Mouse (Mus musculus): Measurements from ENCODE around the gene Osgin1. TPM values are rescaled to one million over a fixed set of nuclear protein-coding genes. Genes with fewer than 3 reads are reported as not detected.

Gene Osgin1
- polyA plus RNA-seq, 1 experiment from 2014 or later, result 0.30 TPM

DNA sequence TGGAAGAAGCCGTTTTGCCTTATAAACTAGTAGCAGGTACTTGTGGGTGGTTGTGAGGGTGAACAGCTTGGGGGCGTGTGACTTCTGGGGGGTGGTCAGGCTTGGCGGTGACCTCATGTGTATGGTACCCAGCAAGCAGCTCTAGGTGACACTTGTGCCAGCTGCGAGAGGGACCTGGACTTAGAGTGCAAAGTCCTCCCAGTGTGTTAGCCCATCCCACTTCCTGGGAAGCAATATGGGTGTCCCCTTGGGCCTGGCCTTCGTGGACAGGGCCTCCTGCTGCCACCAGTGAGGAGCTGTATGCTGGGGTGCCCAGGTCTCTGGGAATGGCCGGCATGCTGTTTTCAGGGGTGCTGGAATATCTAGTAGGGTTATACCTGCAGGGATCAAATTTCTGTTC lies 5.0 kb downstream of the Osgin1 start:
- H3K4me1 ChIP-seq (replicated peaks), result peaks cover 45% of the 10 kb centered on the region
- peaks cover 39% of the 10 kb centered on the region for H3K27me3 ChIP-seq (ENCODE audit: insufficient read depth, poor library complexity, severe bottlenecking)
- WGBS, result 80% methylated on average over 6 of the region's 6 CpGs
- no peaks in the 10 kb centered on the region for H3K9me3 ChIP-seq
- no peak overlapping the region for H3K27ac ChIP-seq
- no peak for DNase-seq (ENCODE audit: low spot score)
- no peaks in the 10 kb centered on the region for H3K36me3 ChIP-seq
- H3K4me3 ChIP-seq, result no peak overlapping the region

DNA sequence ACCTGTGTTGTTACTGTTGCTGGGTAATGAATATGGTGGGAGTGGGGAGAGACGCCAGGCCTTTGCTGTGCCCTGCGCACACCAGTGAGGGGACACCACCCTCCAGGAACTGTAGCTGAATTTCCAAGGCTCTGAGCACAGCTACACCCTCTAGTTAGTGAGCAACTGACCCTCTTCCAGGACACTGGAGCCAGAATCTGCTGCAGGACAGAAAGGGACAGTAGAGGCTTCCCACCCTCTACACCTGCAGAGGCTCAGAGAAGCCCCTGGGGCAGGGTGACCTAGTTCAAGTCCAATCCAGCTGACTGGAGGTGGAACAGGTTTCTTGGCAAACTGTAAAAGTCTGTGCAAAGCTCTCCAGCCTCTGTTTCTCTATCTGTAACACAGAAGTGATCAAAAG lies 5.5 kb downstream of the Osgin1 start:
- Histone ChIP-seq H3K27me3 (ENCODE audit: insufficient read depth, poor library complexity, severe bottlenecking) (peaks cover 42% of the 10 kb centered on the region), H3K36me3 (no peaks in the 10 kb centered on the region), H3K4me1 (replicated peaks) (peaks cover 45% of the 10 kb centered on the region), H3K9me3 (no peaks in the 10 kb centered on the region), H3K4me3 (no peak overlapping the region), H3K27ac (0 out of 2 replicates have a peak overlapping the region, but pooled peaks have one; percentile 13)
- no peak for DNase-seq (ENCODE audit: low spot score)
- 94% methylated on average over 2 of the region's 2 CpGs for WGBS

DNA sequence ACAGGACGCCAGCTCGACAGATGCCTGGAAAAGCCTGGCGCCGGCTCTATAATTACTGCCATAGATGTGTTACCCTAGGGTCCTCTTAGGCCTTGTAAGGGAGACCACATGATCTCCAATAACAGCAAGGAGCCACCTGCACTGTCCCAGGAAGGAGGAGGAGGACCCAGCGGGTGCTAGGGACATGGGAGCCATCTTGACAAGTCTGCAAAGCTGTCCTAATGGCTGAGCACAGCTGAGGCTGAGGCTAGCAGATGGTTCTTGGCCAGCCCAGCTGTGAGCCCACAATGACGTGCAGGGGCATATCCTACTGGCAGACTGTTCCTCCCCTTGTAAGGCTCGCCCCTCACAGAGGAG lies 5.9 kb downstream of the Osgin1 start:
- Histone ChIP-seq H3K4me1 (replicated peaks) (peaks cover 45% of the 10 kb centered on the region), H3K9me3 (no peaks in the 10 kb centered on the region), H3K27ac (peak overlapping the region; percentile 13; the same call in 1 of the 2 replicates), H3K36me3 (no peaks in the 10 kb centered on the region), H3K27me3 (ENCODE audit: insufficient read depth, poor library complexity, severe bottlenecking) (peaks cover 45% of the 10 kb centered on the region), H3K4me3 (no peak overlapping the region)
- DNase-seq (ENCODE audit: low spot score), result no peak
- WGBS, result 64% methylated on average over 7 of the region's 7 CpGs

DNA sequence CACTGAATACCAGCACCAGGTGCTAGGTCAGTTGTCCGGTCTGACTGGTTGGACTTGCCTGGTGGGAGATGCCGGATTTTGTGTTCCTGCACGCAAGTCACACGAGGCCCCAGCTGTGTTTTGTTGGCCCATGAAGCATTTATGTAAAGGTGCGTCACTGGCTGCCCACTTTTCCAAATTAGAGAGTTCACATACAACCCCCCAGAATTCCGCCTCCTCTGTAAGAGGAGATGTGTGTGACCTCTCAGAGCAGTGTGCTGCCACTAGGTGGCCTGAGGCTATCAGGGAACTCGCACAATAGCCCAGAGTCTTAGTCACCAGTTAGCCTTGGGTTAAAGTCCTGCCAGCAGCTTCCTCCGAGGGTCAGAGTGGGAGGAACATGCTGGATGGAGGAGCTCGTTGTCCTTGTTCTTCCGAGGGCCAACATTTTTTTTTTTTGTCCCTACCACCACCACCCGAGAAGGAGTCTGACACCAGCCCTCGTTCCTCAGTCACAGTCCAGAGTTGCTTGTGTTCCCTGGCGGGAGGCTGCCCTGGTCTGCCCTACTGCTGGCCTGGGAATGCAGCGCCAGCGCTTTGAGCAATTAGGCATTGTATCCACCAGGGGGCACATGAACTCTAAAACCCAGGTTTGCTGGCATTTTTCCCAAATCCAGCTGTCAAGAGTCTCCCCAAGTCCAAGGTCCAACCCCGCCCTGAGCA lies 6.5 kb downstream of the Osgin1 start:
- Histone ChIP-seq H3K27me3 (ENCODE audit: insufficient read depth, poor library complexity, severe bottlenecking) (peaks cover 51% of the 10 kb centered on the region), H3K36me3 (no peaks in the 10 kb centered on the region), H3K4me1 (replicated peaks) (peaks cover 45% of the 10 kb centered on the region), H3K4me3 (peak overlapping the region; percentile 37), H3K9me3 (no peaks in the 10 kb centered on the region), H3K27ac (peak overlapping the region; percentile 57; the same call in 1 of the 2 replicates)
- DNase-seq (ENCODE audit: low spot score), result peak; percentile 85
- 14% methylated on average over 16 of the region's 16 CpGs for WGBS

DNA sequence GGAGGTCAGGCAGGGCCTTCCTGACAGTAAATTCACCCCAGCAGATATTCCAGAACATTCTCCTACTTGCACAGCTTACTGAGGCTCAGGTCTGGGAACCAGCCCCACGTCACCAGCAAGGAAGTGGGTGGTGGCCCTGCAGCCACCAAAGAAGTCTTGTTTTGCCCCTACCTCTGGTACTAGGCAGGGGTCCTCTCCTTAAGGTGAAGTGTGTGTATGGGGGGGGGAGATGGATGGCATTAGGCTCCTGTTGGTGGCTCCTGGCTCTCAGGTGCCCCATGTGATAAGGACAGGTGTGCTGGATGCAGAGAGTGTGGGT lies 7.0 kb downstream of the Osgin1 start:
- no peaks in the 10 kb centered on the region for H3K36me3 ChIP-seq
- H3K4me1 ChIP-seq (replicated peaks), result peaks cover 45% of the 10 kb centered on the region
- no peak for DNase-seq (ENCODE audit: low spot score)
- WGBS, result 73% methylated on average over 1 of the region's 1 CpGs
- H3K27me3 ChIP-seq (ENCODE audit: insufficient read depth, poor library complexity, severe bottlenecking), result peaks cover 56% of the 10 kb centered on the region
- H3K9me3 ChIP-seq, result no peaks in the 10 kb centered on the region
- peak overlapping the region; percentile 57; the same call in 1 of the 2 replicates for H3K27ac ChIP-seq
- peak overlapping the region; percentile 37; the same call in 1 of the 2 replicates for H3K4me3 ChIP-seq

DNA sequence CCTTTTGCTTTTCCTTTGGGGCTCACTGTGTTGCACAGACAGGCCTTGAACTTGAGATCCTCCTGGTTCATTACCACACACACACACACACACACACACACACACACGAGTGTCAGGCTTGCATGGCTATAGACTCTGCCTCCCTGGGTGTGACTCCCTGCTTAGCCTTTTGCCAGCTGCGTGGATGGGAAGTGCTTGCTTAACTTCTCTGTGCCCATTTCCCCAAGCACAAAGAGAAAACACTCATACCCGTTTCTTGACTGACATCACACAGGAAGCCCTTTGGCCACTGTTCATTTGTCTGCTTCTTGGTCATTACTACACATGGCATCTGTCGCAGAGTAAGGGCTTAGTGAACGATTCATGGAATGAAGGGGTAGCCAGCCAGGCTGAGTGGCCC lies 8.1 kb downstream of the Osgin1 start:
- Histone ChIP-seq H3K36me3 (no peaks in the 10 kb centered on the region), H3K4me1 (replicated peaks) (peaks cover 43% of the 10 kb centered on the region), H3K27ac (no peak overlapping the region), H3K9me3 (no peaks in the 10 kb centered on the region), H3K4me3 (no peak overlapping the region), H3K27me3 (ENCODE audit: insufficient read depth, poor library complexity, severe bottlenecking) (peaks cover 58% of the 10 kb centered on the region)
- WGBS, result 75% methylated on average over 5 of the region's 5 CpGs
- DNase-seq (ENCODE audit: low spot score), result no peak

DNA sequence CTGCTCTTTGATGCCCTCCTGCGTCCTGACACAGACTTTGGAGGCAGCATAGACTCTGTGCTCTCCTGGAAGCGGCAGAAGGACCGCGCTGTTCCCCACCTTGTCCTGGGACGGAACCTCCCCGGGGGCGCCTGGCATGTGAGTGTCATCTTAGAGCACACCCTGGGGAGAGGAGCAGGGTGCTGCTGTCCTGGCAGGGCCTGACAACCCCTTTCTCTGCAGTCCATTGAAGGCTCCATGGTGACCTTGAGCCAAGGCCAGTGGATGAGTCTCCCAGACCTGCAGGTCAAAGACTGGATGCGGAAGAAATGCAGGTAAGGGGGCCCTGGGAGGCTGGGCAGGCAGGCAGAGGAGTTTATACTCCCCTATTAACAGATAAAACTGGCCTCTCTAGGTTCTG lies 9.0 kb downstream of the Osgin1 start:
- H3K9me3 ChIP-seq, result no peaks in the 10 kb centered on the region
- DNase-seq (ENCODE audit: low spot score), result no peak
- 92% methylated on average over 8 of the region's 8 CpGs for WGBS
- H3K27me3 ChIP-seq (ENCODE audit: insufficient read depth, poor library complexity, severe bottlenecking), result peaks cover 62% of the 10 kb centered on the region
- no peak overlapping the region for H3K27ac ChIP-seq
- H3K4me1 ChIP-seq (replicated peaks), result peaks cover 47% of the 10 kb centered on the region
- H3K36me3 ChIP-seq, result no peaks in the 10 kb centered on the region
- no peak overlapping the region for H3K4me3 ChIP-seq

DNA sequence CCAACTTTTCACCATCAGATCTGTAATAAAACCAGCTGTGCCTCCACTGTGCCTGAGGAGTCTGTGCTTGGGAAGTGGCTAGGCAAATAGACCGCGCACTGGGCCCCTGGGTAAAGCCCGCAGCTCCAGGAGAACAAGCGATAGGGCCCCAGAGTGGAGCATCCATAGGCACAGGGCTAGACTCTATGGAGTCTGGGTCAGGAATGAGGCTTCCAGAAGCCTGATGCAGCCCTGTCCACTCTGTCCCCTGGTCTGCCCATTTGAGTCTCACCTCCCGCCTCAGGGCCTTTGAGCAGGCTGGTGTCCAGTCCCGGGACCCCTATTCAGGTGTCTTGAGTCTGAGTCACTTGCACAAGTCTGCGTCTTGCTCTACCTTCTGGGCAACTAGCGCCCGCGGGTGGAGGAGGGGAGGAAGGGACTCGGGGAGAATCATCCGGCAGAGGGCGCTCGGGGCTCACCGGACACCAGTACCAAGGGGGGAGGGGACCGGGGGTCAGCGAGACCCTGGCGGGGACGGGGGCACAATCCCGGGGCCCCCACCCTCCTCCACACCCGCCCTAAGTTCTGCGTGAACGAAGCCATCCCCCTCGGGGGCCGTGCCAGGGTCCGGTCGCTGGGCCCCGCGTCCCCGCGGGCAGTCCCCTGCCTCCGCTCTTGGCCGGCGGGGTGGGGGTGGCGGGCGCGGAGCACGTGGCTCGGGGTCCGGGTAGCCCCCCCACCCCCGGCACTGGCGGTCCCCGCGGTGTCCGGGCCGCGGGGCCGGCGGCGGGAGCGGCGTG lies 12.5 kb downstream of the Osgin1 start, which contains the start of gene Necab2:
Gene Necab2, plus strand, starts transcription at position 509 of the 779 bp plus-strand sequence.
- DNase-seq (ENCODE audit: low spot score), result peak; percentile 90
- peak within 1 kb of the TSS; percentile 75 for H3K4me3 ChIP-seq
- peak within 1 kb of the TSS; percentile 92 for H3K27ac ChIP-seq
- H3K36me3 ChIP-seq, result no peaks in the 10 kb centered on the region
- 3% methylated on average over 52 of the region's 52 CpGs for WGBS
- peaks cover 34% of the 10 kb centered on the region for H3K4me1 ChIP-seq (replicated peaks)
- no peaks in the 10 kb centered on the region for H3K9me3 ChIP-seq
- peaks cover 73% of the 10 kb centered on the region for H3K27me3 ChIP-seq (ENCODE audit: insufficient read depth, poor library complexity, severe bottlenecking)

DNA sequence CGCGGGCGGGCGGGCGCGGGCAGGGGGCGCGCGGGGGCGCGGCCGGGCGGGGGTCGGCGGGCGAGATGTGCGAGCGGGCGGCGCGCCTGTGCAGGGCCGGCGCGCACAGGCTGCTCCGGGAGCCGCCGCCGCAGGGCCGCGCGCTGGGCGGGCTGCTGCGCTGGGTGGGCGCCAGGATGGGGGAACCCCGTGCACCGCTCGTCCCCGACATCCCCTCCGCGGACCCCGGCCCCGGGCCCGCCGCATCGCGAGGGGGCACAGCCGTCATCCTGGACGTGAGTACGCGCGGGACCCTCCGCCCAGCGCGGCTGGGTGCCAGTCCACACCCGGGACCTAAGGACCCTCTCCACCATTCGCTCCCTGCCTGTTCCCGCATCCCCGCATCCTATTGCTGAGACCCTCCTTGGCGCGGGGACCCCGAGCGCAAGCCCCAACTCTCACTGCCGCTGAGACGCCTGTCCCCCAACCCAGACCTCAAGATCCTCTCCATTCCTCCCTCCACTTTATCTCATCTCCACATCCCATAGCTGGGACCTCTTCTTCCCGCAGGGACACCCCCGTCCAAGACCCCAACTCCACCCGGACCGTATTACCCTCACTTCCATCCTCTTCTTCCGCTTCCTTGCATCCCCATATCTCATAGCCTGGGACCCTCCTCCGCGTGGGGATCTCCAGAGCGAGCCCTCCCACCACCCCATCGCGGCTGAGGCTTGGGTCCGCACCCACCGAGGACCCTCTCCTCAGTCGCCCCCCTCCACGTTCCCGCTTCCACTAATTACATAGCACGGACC lies 13.3 kb downstream of the Osgin1 start:
- Histone ChIP-seq H3K27me3 (ENCODE audit: insufficient read depth, poor library complexity, severe bottlenecking) (peaks cover 67% of the 10 kb centered on the region), H3K9me3 (no peaks in the 10 kb centered on the region), H3K36me3 (no peaks in the 10 kb centered on the region), H3K4me3 (peak overlapping the region; percentile 75), H3K27ac (peak overlapping the region; percentile 92), H3K4me1 (replicated peaks) (peaks cover 27% of the 10 kb centered on the region)
- 2% methylated on average over 80 of the region's 80 CpGs for WGBS
- no peak for DNase-seq (ENCODE audit: low spot score)

DNA sequence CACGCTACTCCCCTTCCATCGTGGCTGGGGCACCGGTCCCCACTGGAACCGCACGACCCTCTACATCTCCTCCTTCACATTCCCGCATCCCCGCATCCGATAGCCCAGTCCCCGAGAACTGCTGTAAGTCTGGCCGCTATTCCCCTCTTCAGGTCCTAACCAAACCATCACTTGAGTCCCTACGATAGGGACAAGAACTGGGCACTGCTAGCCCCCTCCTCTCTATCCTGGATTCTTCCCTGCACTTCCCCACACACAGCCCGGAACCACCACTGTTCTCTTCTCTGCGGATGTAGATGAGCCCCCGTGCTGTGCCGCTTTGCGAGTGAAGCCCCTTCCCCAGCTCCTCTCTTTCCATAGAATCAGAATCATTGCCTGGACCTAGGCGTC lies 13.9 kb downstream of the Osgin1 start:
- H3K4me1 ChIP-seq (replicated peaks), result peaks cover 24% of the 10 kb centered on the region
- 2% methylated on average over 17 of the region's 17 CpGs for WGBS
- peak overlapping the region; percentile 92 for H3K27ac ChIP-seq
- no peak for DNase-seq (ENCODE audit: low spot score)
- peak overlapping the region; percentile 75 for H3K4me3 ChIP-seq
- H3K27me3 ChIP-seq (ENCODE audit: insufficient read depth, poor library complexity, severe bottlenecking), result peaks cover 61% of the 10 kb centered on the region
- H3K9me3 ChIP-seq, result no peaks in the 10 kb centered on the region
- H3K36me3 ChIP-seq, result no peaks in the 10 kb centered on the region

DNA sequence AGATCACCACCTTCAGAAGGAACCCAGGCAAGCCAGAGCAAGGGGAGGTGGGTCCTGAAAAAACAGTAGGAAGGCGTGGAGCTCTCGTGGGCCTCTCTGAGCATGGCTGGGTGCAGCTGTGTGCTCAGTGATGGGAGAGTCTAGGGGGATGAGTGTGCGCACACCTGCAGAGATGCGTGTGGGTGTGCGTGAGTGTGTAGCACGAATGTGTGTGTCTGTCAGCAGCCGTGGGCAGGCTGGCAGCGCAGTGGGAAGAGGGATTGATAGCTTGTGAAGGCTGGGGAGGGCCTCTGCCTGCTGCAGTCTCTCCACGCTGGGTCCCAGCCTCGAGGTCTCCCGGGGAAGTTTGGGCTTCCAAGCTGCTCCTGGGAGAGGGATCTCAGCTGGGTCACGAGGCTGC lies 15.7 kb downstream of the Osgin1 start:
- Histone ChIP-seq H3K36me3 (no peaks in the 10 kb centered on the region), H3K27me3 (ENCODE audit: insufficient read depth, poor library complexity, severe bottlenecking) (peaks cover 50% of the 10 kb centered on the region), H3K4me1 (replicated peaks) (peaks cover 24% of the 10 kb centered on the region), H3K9me3 (no peaks in the 10 kb centered on the region), H3K27ac (no peak overlapping the region), H3K4me3 (no peak overlapping the region)
- WGBS, result 79% methylated on average over 12 of the region's 12 CpGs
- DNase-seq (ENCODE audit: low spot score), result no peak

DNA sequence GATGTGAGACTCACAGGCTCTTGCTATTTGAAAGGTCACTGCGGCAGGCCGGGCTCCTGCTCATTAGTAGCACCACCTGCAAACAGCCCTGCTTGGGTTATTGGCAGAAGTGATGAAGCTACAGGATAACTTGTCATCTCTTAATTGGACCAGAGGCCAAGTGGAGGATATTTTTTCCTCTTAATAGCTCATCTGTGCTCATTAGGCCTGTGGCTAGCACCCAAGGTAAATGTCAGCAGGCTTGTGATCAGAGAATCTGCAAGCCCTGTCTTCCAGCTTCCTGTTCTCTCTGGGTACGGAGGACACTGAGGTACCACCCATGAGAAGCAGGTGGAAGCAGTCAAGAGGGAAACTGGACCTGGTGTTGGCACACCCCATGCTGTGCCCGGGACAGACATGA lies 17.2 kb downstream of the Osgin1 start:
- WGBS, result 90% methylated on average over 4 of the region's 4 CpGs
- H3K27ac ChIP-seq, result no peak overlapping the region
- peaks cover 22% of the 10 kb centered on the region for H3K4me1 ChIP-seq (replicated peaks)
- H3K9me3 ChIP-seq, result no peaks in the 10 kb centered on the region
- no peak for DNase-seq (ENCODE audit: low spot score)
- peaks cover 36% of the 10 kb centered on the region for H3K27me3 ChIP-seq (ENCODE audit: insufficient read depth, poor library complexity, severe bottlenecking)
- H3K36me3 ChIP-seq, result no peaks in the 10 kb centered on the region
- no peak overlapping the region for H3K4me3 ChIP-seq

DNA sequence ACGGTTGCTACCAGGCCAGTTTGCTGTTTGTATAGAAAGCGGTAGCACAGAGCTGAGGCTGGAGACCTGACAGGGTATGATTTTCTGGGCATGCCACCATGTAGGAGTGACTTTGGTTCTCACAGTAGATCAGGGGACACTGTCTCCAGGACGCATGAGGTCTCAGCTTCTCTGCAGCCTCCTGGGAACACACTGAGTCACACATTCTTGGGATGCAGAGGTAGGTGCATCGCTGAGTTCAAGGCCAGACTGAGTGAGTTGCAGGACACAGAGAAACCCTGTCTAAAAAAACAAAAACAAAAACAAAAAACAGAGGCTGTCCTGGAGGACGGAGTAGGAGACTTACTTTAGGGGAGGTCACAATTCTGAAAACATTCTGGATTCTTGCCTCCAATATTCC lies 19.0 kb downstream of the Osgin1 start:
- DNase-seq (ENCODE audit: low spot score), result no peak
- WGBS, result 85% methylated on average over 5 of the region's 5 CpGs
- H3K4me1 ChIP-seq (replicated peaks), result peaks cover 10% of the 10 kb centered on the region
- H3K36me3 ChIP-seq, result no peaks in the 10 kb centered on the region
- no peak overlapping the region for H3K27ac ChIP-seq
- no peaks in the 10 kb centered on the region for H3K9me3 ChIP-seq
- H3K4me3 ChIP-seq, result no peak overlapping the region
- H3K27me3 ChIP-seq (ENCODE audit: insufficient read depth, poor library complexity, severe bottlenecking), result peaks cover 25% of the 10 kb centered on the region

Measured in hindbrain, embryonic 10.5 days (tissue).